Mouse (Mus musculus): ENCODE data around the gene Lrriq1.

GRCm38 (mm10) chr10:103027931-103028252, 208.2 kb downstream of the Lrriq1 start:
- no peak for TF ChIP-seq CTCF (IDR thresholded peaks at IDR 0.05; ENCODE audit: borderline replicate concordance, insufficient read depth, low read depth, low read length)
- no peak for TF ChIP-seq POLR2A (IDR thresholded peaks at IDR 0.05; ENCODE audit: borderline replicate concordance, insufficient read depth, low read length)
